Mouse (Mus musculus): ENCODE measurements at regions not wholly inside any gene's neighbourhood (a gene's known extent, or its start where the extent isn't known, plus 50 kb on each side); places are given as distances from the start of the nearest gene placed in this dataset.
"Not testable (repeated sequence)": the region's sequence is repeated elsewhere in the genome, so short reads cannot be mapped to it uniquely, and the experiment has no call there.

- peak; percentile 34 to 39 for DNase-seq (ENCODE audit: low spot score in 2 of 2)
These were observed 107.5 kb upstream of the Rasgrp1 start for GRCm38 (mm10) chr2:117450172-117450865.

GRCm38 (mm10) chr2:117451818-117452217, 109.0 kb upstream of the Rasgrp1 start:
- DNase-seq (ENCODE audit: low spot score in 2 of 2) = no peak

GRCm38 (mm10) chr2:117455021-117455739, 112.4 kb upstream of the Rasgrp1 start:
- DNase-seq (ENCODE audit: low spot score in 2 of 2) = no peak

- no peak for DNase-seq (ENCODE audit: low spot score in 2 of 2)
These were observed 113.1 kb upstream of the Rasgrp1 start for GRCm38 (mm10) chr2:117455740-117456455.

GRCm38 (mm10) chr2:117456456-117457020, 113.7 kb upstream of the Rasgrp1 start:
- DNase-seq (ENCODE audit: low spot score in 2 of 2) = no peak

- no peak for DNase-seq (ENCODE audit: low spot score in 2 of 2)
These were observed 118.9 kb upstream of the Rasgrp1 start for GRCm38 (mm10) chr2:117461541-117462290.

GRCm38 (mm10) chr2:117474885-117475542, 132.2 kb upstream of the Rasgrp1 start:
- no peak for DNase-seq (ENCODE audit: low spot score in 2 of 2)

GRCm38 (mm10) chr2:117475561-117475960, 132.8 kb upstream of the Rasgrp1 start:
- DNase-seq (ENCODE audit: low spot score in 2 of 2) = no peak

- not testable (repeated sequence) for DNase-seq (ENCODE audit: low spot score in 2 of 2)
These were observed 134.7 kb upstream of the Rasgrp1 start for GRCm38 (mm10) chr2:117477503-117477902.

- DNase-seq (ENCODE audit: low spot score in 2 of 2) = not testable (repeated sequence)
These were observed 136.6 kb upstream of the Rasgrp1 start for GRCm38 (mm10) chr2:117479244-117480009.

GRCm38 (mm10) chr2:117486447-117486846, 143.6 kb upstream of the Rasgrp1 start:
- DNase-seq (ENCODE audit: low spot score in 2 of 2) = no peak

GRCm38 (mm10) chr2:117498565-117498964, 155.8 kb upstream of the Rasgrp1 start:
- DNase-seq (ENCODE audit: low spot score in 2 of 2) = no peak

GRCm38 (mm10) chr2:117502611-117503010, 159.8 kb upstream of the Rasgrp1 start:
- DNase-seq (ENCODE audit: low spot score in 2 of 2) = no peak

- no peak for DNase-seq (ENCODE audit: low spot score in 2 of 2)
These were observed 168.9 kb upstream of the Rasgrp1 start for GRCm38 (mm10) chr2:117511737-117512136.

GRCm38 (mm10) chr2:117512551-117512950, 169.8 kb upstream of the Rasgrp1 start:
- no peak for DNase-seq (ENCODE audit: low spot score in 2 of 2)

GRCm38 (mm10) chr2:117524437-117524836, 181.6 kb upstream of the Rasgrp1 start:
- no peak for DNase-seq (ENCODE audit: low spot score in 2 of 2)

GRCm38 (mm10) chr2:117538865-117539264, 196.1 kb upstream of the Rasgrp1 start:
- DNase-seq (ENCODE audit: low spot score in 2 of 2) = no peak

- DNase-seq (ENCODE audit: low spot score in 2 of 2) = no peak
These were observed 196.5 kb upstream of the Rasgrp1 start for GRCm38 (mm10) chr2:117539285-117539684.

GRCm38 (mm10) chr2:117541471-117541870, 198.7 kb upstream of the Rasgrp1 start:
- DNase-seq (ENCODE audit: low spot score in 2 of 2) = peak in 1 of 2 experiments; percentile 25

GRCm38 (mm10) chr2:117542298-117542697, 199.5 kb upstream of the Rasgrp1 start:
- DNase-seq (ENCODE audit: low spot score in 2 of 2) = no peak
